Mouse (Mus musculus): Measurements from ENCODE around the gene Nme6. TPM values are rescaled to one million over a fixed set of nuclear protein-coding genes. Genes with fewer than 3 reads are reported as not detected.

Gene Nme6
- total RNA-seq, 1 experiment = 46.5 TPM

DNA sequence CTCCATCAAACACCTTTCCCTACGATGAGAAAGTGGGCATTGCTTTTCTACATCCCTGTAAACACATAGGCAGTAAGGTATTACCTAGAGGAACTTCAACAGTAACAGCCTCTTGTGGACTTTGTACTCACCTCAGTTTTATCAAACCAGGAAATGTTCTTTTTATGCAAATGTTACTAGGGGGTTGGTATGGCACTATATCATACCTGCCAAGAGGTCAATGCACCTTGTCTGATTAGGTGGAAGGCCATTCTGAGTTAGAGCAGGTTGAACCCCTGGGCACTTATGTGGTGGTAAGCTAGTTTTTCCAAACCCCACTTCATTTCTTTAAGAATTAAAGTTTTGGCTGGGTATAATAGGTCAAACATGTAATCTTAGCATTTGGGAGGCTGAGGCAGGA lies 46.8 kb downstream of the Nme6 start:
- Histone ChIP-seq H3K27ac (ENCODE audit: insufficient read depth, low read depth, low read length, poor library complexity, severe bottlenecking) (no peak overlapping the region), H3K36me3 (ENCODE audit: control insufficient read depth, insufficient read depth, low read length, poor library complexity, severe bottlenecking) (peaks cover 45% of the 10 kb centered on the region), H3K9me3 (ENCODE audit: control insufficient read depth, insufficient read depth, low read depth, low read length) (no peaks in the 10 kb centered on the region), H3K4me3 (ENCODE audit: insufficient read depth in 1 of 2, low read depth in 1 of 2, low read length in 2 of 2, poor library complexity in 1 of 2, severe bottlenecking in 1 of 2) (no peak overlapping the region), H3K4me1 (ENCODE audit: control insufficient read depth in 2 of 2, insufficient read depth in 2 of 2, low read length in 2 of 2, poor library complexity in 1 of 2) (peaks cover 2 to 4% of the 10 kb centered on the region in 2 experiments; a peak in 2 of 4 replicates), H3K9ac (ENCODE audit: insufficient read depth, low read depth, low read length, poor library complexity, severe bottlenecking) (no peak overlapping the region)
- in situ Hi-C loops (cut with MboI; ENCODE audit: low sequenced_read_pairs in 2 of 2, unreplicated experiment in 2 of 2) = loop anchor here in 1 of 2 experiments (25.0 kb wide), 1 partner anchor 208 kb away; no protein-coding TSS in a partner anchor
- TF ChIP-seq HCFC1 (IDR thresholded peaks at IDR 0.05; ENCODE audit: borderline replicate concordance, insufficient read depth, low read length) (no peak), ZNF384 (IDR thresholded peaks at IDR 0.05; ENCODE audit: low read depth, low read length) (no peak), CHD2 (IDR thresholded peaks at IDR 0.05; ENCODE audit: low read depth, low read length) (no peak), MAFK (IDR thresholded peaks at IDR 0.05; ENCODE audit: insufficient read depth, low read depth, low read length) (no peak), ZC3H11A (IDR thresholded peaks at IDR 0.05; ENCODE audit: borderline replicate concordance, low read depth, low read length) (no peak)
- DNase-seq (ENCODE audit: low read depth, low spot score) = no peak

GRCm38 (mm10) chr9:109886259-109886658 lies 53.7 kb downstream of the Nme6 start:
- TF ChIP-seq ZC3H11A (IDR thresholded peaks at IDR 0.05; ENCODE audit: borderline replicate concordance, low read depth, low read length) (no peak), ZNF384 (IDR thresholded peaks at IDR 0.05; ENCODE audit: low read depth, low read length) (no peak), CHD2 (IDR thresholded peaks at IDR 0.05; ENCODE audit: low read depth, low read length) (no peak), MAFK (IDR thresholded peaks at IDR 0.05; ENCODE audit: insufficient read depth, low read depth, low read length) (no peak), HCFC1 (IDR thresholded peaks at IDR 0.05; ENCODE audit: borderline replicate concordance, insufficient read depth, low read length) (no peak)
- in situ Hi-C loops (cut with MboI; ENCODE audit: low sequenced_read_pairs in 2 of 2, unreplicated experiment in 2 of 2) = loop anchor here (10.0 to 25.0 kb wide), 2 partner anchors 201 to 209 kb away; no protein-coding TSS in a partner anchor

DNA sequence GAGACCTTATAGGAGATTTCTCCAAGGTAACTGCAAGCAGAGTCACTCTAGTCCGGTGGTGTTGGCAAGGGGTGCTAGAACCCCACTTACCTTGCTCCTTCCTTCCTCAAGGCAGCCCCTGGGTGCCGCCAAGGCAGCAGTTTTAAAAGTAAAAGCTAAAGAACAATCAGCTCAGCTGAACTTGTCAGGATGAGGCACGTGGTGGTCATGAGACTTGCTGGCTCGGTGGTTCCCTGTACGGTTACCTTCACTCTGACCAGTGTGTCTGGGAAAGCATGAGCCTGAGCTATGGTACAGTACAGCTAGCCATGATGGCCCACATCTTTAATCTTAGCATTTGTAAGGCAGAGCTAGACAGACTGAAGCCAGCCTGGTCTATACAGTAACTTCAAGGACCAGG lies 54.8 kb downstream of the Nme6 start:
- Histone ChIP-seq H3K4me3 (ENCODE audit: insufficient read depth in 1 of 2, low read depth in 1 of 2, low read length in 2 of 2, poor library complexity in 1 of 2, severe bottlenecking in 1 of 2) (no peak overlapping the region), H3K4me1 (ENCODE audit: control insufficient read depth in 2 of 2, insufficient read depth in 2 of 2, low read length in 2 of 2, poor library complexity in 1 of 2) (peaks cover 0 to 3% of the 10 kb centered on the region in 2 experiments; a peak in 1 of 4 replicates), H3K9me3 (ENCODE audit: control insufficient read depth, insufficient read depth, low read depth, low read length) (no peaks in the 10 kb centered on the region), H3K36me3 (ENCODE audit: control insufficient read depth, insufficient read depth, low read length, poor library complexity, severe bottlenecking) (peaks cover 77% of the 10 kb centered on the region), H3K27ac (ENCODE audit: insufficient read depth, low read depth, low read length, poor library complexity, severe bottlenecking) (no peak overlapping the region), H3K9ac (ENCODE audit: insufficient read depth, low read depth, low read length, poor library complexity, severe bottlenecking) (no peak overlapping the region)
- TF ChIP-seq MAFK (IDR thresholded peaks at IDR 0.05; ENCODE audit: insufficient read depth, low read depth, low read length) (no peak), ZC3H11A (IDR thresholded peaks at IDR 0.05; ENCODE audit: borderline replicate concordance, low read depth, low read length) (no peak), ZNF384 (IDR thresholded peaks at IDR 0.05; ENCODE audit: low read depth, low read length) (no peak), CHD2 (IDR thresholded peaks at IDR 0.05; ENCODE audit: low read depth, low read length) (no peak), HCFC1 (IDR thresholded peaks at IDR 0.05; ENCODE audit: borderline replicate concordance, insufficient read depth, low read length) (no peak)
- DNase-seq (ENCODE audit: low read depth, low spot score) = no peak
- in situ Hi-C loops (cut with MboI; ENCODE audit: low sequenced_read_pairs in 2 of 2, unreplicated experiment in 2 of 2) = loop anchor here (10.0 to 25.0 kb wide), 2 partner anchors 200 to 207 kb away; no protein-coding TSS in a partner anchor

More at GRCm38 (mm10) chr9:109886259-109886658, 53.7 kb downstream of the Nme6 start:
- H3K9me3 ChIP-seq (ENCODE audit: control insufficient read depth, insufficient read depth, low read depth, low read length) = no peaks in the 10 kb centered on the region
- DNase-seq (ENCODE audit: low read depth, low spot score) = no peak
- no peak overlapping the region for H3K9ac ChIP-seq (ENCODE audit: insufficient read depth, low read depth, low read length, poor library complexity, severe bottlenecking)
- H3K36me3 ChIP-seq (ENCODE audit: control insufficient read depth, insufficient read depth, low read length, poor library complexity, severe bottlenecking) = peaks cover 71% of the 10 kb centered on the region
- H3K27ac ChIP-seq (ENCODE audit: insufficient read depth, low read depth, low read length, poor library complexity, severe bottlenecking) = no peak overlapping the region
- no peak overlapping the region for H3K4me3 ChIP-seq (ENCODE audit: insufficient read depth in 1 of 2, low read depth in 1 of 2, low read length in 2 of 2, poor library complexity in 1 of 2, severe bottlenecking in 1 of 2)
- peaks cover 0 to 3% of the 10 kb centered on the region in 2 experiments; a peak in 1 of 4 replicates for H3K4me1 ChIP-seq (ENCODE audit: control insufficient read depth in 2 of 2, insufficient read depth in 2 of 2, low read length in 2 of 2, poor library complexity in 1 of 2)

DNA sequence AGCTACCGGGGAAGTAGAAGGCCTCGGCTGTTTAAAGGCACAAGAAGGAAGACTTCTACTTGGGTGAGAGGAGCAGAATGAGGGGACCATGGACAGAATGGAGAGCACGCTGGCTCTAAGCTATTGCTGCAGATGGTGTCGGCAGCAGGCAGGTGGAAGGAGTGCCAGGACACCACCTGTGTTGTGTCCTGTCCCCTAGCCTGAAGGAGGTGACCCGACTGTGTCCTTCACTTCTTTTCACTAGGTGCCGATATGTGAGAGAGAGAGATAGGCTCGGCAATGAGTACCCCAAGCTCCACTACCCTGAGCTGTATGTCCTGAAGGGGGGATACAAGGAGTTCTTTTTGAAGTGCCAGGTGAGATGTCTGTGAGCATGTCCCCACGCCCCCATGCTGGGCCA lies 59.0 kb downstream of the Nme6 start:
- no peaks in the 10 kb centered on the region for H3K9me3 ChIP-seq (ENCODE audit: control insufficient read depth, insufficient read depth, low read depth, low read length)
- H3K4me3 ChIP-seq (ENCODE audit: insufficient read depth in 1 of 2, low read depth in 1 of 2, low read length in 2 of 2, poor library complexity in 1 of 2, severe bottlenecking in 1 of 2) = no peak overlapping the region
- DNase-seq (ENCODE audit: low read depth, low spot score) = no peak
- no peak overlapping the region for H3K9ac ChIP-seq (ENCODE audit: insufficient read depth, low read depth, low read length, poor library complexity, severe bottlenecking)
- in situ Hi-C loops (cut with MboI; ENCODE audit: low sequenced_read_pairs in 2 of 2, unreplicated experiment in 2 of 2) = loop anchor here (10.0 to 25.0 kb wide), 2 partner anchors 183 to 196 kb away; no protein-coding TSS in a partner anchor
- no peak for TF ChIP-seq HCFC1 (IDR thresholded peaks at IDR 0.05; ENCODE audit: borderline replicate concordance, insufficient read depth, low read length)
- no peak for TF ChIP-seq CHD2 (IDR thresholded peaks at IDR 0.05; ENCODE audit: low read depth, low read length)
- no peak for TF ChIP-seq ZNF384 (IDR thresholded peaks at IDR 0.05; ENCODE audit: low read depth, low read length)
- no peak for TF ChIP-seq MAFK (IDR thresholded peaks at IDR 0.05; ENCODE audit: insufficient read depth, low read depth, low read length)
- no peak for TF ChIP-seq ZC3H11A (IDR thresholded peaks at IDR 0.05; ENCODE audit: borderline replicate concordance, low read depth, low read length)
- peaks cover 0 to 7% of the 10 kb centered on the region in 2 experiments; a peak in 1 of 4 replicates for H3K4me1 ChIP-seq (ENCODE audit: control insufficient read depth in 2 of 2, insufficient read depth in 2 of 2, low read length in 2 of 2, poor library complexity in 1 of 2)
- H3K27ac ChIP-seq (ENCODE audit: insufficient read depth, low read depth, low read length, poor library complexity, severe bottlenecking) = no peak overlapping the region
- H3K36me3 ChIP-seq (ENCODE audit: control insufficient read depth, insufficient read depth, low read length, poor library complexity, severe bottlenecking) = peaks cover 58% of the 10 kb centered on the region

Other genes starting within 250 kb of the Nme6 start
- gene Fbxw24, start 206.7 kb upstream of the Nme6 start, total RNA-seq (2012; rRNA removed) = not detected in 2 replicates
- gene Fbxw25, start 168.1 kb upstream of the Nme6 start, total RNA-seq (2012; rRNA removed) = not detected in 2 replicates
- not detected in 2 replicates for gene Fbxw18, start 130.0 kb upstream of the Nme6 start, total RNA-seq (2012; rRNA removed)
- not detected in 2 replicates for gene Fbxw26, start 86.7 kb upstream of the Nme6 start, total RNA-seq (2012; rRNA removed)
- gene Fbxw27, start 42.1 kb upstream of the Nme6 start, total RNA-seq (2012; rRNA removed) = not detected in 2 replicates
- 0.31 TPM in 1 of 2 replicates, not detected in the other for gene Spink8, start 20.5 kb upstream of the Nme6 start, total RNA-seq (2012; rRNA removed)
- not detected in 2 replicates for gene Camp, start 16.9 kb downstream of the Nme6 start, total RNA-seq (2012; rRNA removed)
- gene Cdc25a, start 42.8 kb downstream of the Nme6 start, total RNA-seq (2012; rRNA removed) = 48.5 and 58.3 TPM in 2 replicates
- 56.7 and 61.4 TPM in 2 replicates for gene Map4, start 98.7 kb downstream of the Nme6 start, total RNA-seq (2012; rRNA removed)

All from ES-E14 (cell line).